Mouse (Mus musculus): ENCODE measurements around the gene Rps6ka4.

Rps6ka4 gene

GRCm38 (mm10) chr19:6840475-6841291, at the start of gene Rps6ka4:
TSS of gene Rps6ka4 (minus strand) at chr19:6840636.
- peak; percentile 73 to 77 for DNase-seq (ENCODE audit: low spot score in 2 of 2)

- DNase-seq (ENCODE audit: low spot score in 2 of 2), result no peak
Observed at GRCm38 (mm10) chr19:6877965-6878364, 37.5 kb upstream of the Rps6ka4 start.

GRCm38 (mm10) chr19:6876799-6877198, 36.4 kb upstream of the Rps6ka4 start:
- DNase-seq (ENCODE audit: low spot score in 2 of 2), result no peak

- DNase-seq (ENCODE audit: low spot score in 2 of 2), result no peak
Observed at GRCm38 (mm10) chr19:6875834-6876233, 35.4 kb upstream of the Rps6ka4 start.

GRCm38 (mm10) chr19:6874257-6874656, 33.8 kb upstream of the Rps6ka4 start:
- DNase-seq (ENCODE audit: low spot score in 2 of 2), result no peak

- no peak for DNase-seq (ENCODE audit: low spot score in 2 of 2)
Observed at GRCm38 (mm10) chr19:6872701-6873100, 32.3 kb upstream of the Rps6ka4 start.

- no peak for DNase-seq (ENCODE audit: low spot score in 2 of 2)
Observed at GRCm38 (mm10) chr19:6871574-6872271, 31.3 kb upstream of the Rps6ka4 start.

GRCm38 (mm10) chr19:6869355-6869754, 28.9 kb upstream of the Rps6ka4 start:
- DNase-seq (ENCODE audit: low spot score in 2 of 2), result peak in 1 of 2 experiments; percentile 26

- DNase-seq (ENCODE audit: low spot score in 2 of 2), result no peak
Observed at GRCm38 (mm10) chr19:6861451-6861850, 21.0 kb upstream of the Rps6ka4 start.

GRCm38 (mm10) chr19:6860706-6861105, 20.3 kb upstream of the Rps6ka4 start:
- DNase-seq (ENCODE audit: low spot score in 2 of 2), result no peak

- DNase-seq (ENCODE audit: low spot score in 2 of 2), result no peak
Observed at GRCm38 (mm10) chr19:6859971-6860370, 19.5 kb upstream of the Rps6ka4 start.

- no peak for DNase-seq (ENCODE audit: low spot score in 2 of 2)
Observed at GRCm38 (mm10) chr19:6859032-6859651, 18.7 kb upstream of the Rps6ka4 start.

- DNase-seq (ENCODE audit: low spot score in 2 of 2), result peak in 1 of 2 experiments; percentile 20
Observed at GRCm38 (mm10) chr19:6858031-6858430, 17.6 kb upstream of the Rps6ka4 start, which contains the start of gene Ccdc88b. TSS of gene Ccdc88b (minus strand) at chr19:6858211.

GRCm38 (mm10) chr19:6857391-6858005, 17.1 kb upstream of the Rps6ka4 start:
- DNase-seq (ENCODE audit: low spot score in 2 of 2), result peak in 1 of 2 experiments; percentile 52

GRCm38 (mm10) chr19:6857003-6857360, 16.5 kb upstream of the Rps6ka4 start:
- no peak for DNase-seq (ENCODE audit: low spot score in 2 of 2)

GRCm38 (mm10) chr19:6856281-6857002, 16.0 kb upstream of the Rps6ka4 start:
- DNase-seq (ENCODE audit: low spot score in 2 of 2), result no peak

- peak in 1 of 2 experiments; percentile 52 for DNase-seq (ENCODE audit: low spot score in 2 of 2)
Observed at GRCm38 (mm10) chr19:6855225-6856031, 15.0 kb upstream of the Rps6ka4 start.

GRCm38 (mm10) chr19:6854658-6855057, 14.2 kb upstream of the Rps6ka4 start:
- DNase-seq (ENCODE audit: low spot score in 2 of 2), result no peak

- DNase-seq (ENCODE audit: low spot score in 2 of 2), result no peak
Observed at GRCm38 (mm10) chr19:6853903-6854302, 13.5 kb upstream of the Rps6ka4 start.
